Mouse (Mus musculus) heart, embryonic 14.5 days (tissue): ENCODE results near the gene Olfr1161. TPM values are rescaled to one million over a fixed set of nuclear protein-coding genes. Genes with fewer than 3 reads are reported as not detected.
"Not testable (repeated sequence)": the region's sequence is repeated elsewhere in the genome, so short reads cannot be mapped to it uniquely, and the experiment has no call there.

ENCODE experiments used
- ATAC-seq: fragments of 200-750 bp; cut with Nextera tagmentation; 2 replicates; pipeline ENCODE4 v1.8.0; 2017; ENCODE audit warnings: low read depth, moderate TSS enrichment; ENCODE audit not compliant: insufficient number of reproducible peaks, insufficient read depth, low FRiP score
- H3K27ac ChIP-seq, 2 experiments: fragments of 200-500 bp in 1 of 2; fragments of 300-500 bp in 1 of 2; sonication (generic) in 1 of 2; replicated peaks in 1 of 2; 2 replicates each; pipeline ENCODE4 v1.5.1; 2012 to 2014; ENCODE audit warnings: low read depth in 2 of 2, low read length in 2 of 2, control low read depth in 1 of 2, mild to moderate bottlenecking in 1 of 2, mixed read lengths in 1 of 2; ENCODE audit not compliant: control insufficient read depth in 1 of 2, insufficient read depth in 1 of 2
- H3K27me3 ChIP-seq: fragments of 300-500 bp; sonication (generic); 2 replicates; pipeline ENCODE4 v1.6.1; 2014; ENCODE audit warnings: mild to moderate bottlenecking, low read length, control low read depth; ENCODE audit not compliant: control insufficient read depth, insufficient read depth
- H3K36me3 ChIP-seq: fragments of 300-500 bp; sonication (generic); 2 replicates; pipeline ENCODE4 v1.6.1; 2014; ENCODE audit warnings: mild to moderate bottlenecking, control low read depth, low read length, mixed read lengths; ENCODE audit not compliant: control insufficient read depth, insufficient read depth
- H3K4me1 ChIP-seq, 2 experiments: fragments of 200-500 bp in 1 of 2; fragments of 300-500 bp in 1 of 2; sonication (generic) in 1 of 2; 2 replicates each; pipeline ENCODE4 v1.6.1; 2012 to 2014; ENCODE audit warnings: low read length in 2 of 2, control low read depth in 1 of 2, mixed read lengths in 1 of 2; ENCODE audit not compliant: control insufficient read depth in 2 of 2, insufficient read depth in 2 of 2
- H3K4me2 ChIP-seq: fragments of 300-500 bp; sonication (generic); 2 replicates; pipeline ENCODE4 v1.6.1; 2014; ENCODE audit warnings: mild to moderate bottlenecking, low read length
- H3K4me3 ChIP-seq, 2 experiments: fragments of 200-500 bp in 1 of 2; fragments of 300-500 bp in 1 of 2; sonication (generic) in 1 of 2; 2 replicates each; pipeline ENCODE4 v1.5.1; 2012 to 2014; ENCODE audit warnings: low read length in 2 of 2, mild to moderate bottlenecking in 2 of 2, control low read depth in 1 of 2, low read depth in 1 of 2, moderate library complexity in 1 of 2; ENCODE audit not compliant: control insufficient read depth in 1 of 2, insufficient read depth in 1 of 2
- H3K9ac ChIP-seq: fragments of 300-500 bp; sonication (generic); 2 replicates; pipeline ENCODE4 v1.6.1; 2014; ENCODE audit warnings: mild to moderate bottlenecking, low read length
- H3K9me3 ChIP-seq: fragments of 300-500 bp; sonication (generic); 2 replicates; pipeline ENCODE4 v1.6.1; 2016; ENCODE audit warnings: low read length, control low read depth; ENCODE audit not compliant: control insufficient read depth
- WGBS: fragments of 180-500 bp; shearing (Covaris S2); extraction: QIAGEN DNeasy Blood & Tissue Kit; methylation state at CpG from one replicate; pipeline ENCODE4 v1.1.7; 2014; 5-methylcytosine and 5-hydroxymethylcytosine counted together
- polyA plus RNA-seq: library from polyadenylated mRNA; unstranded; fragments of >200 nt; fragmentation: Nextera tagmentation; extraction: Ambion mirVana; gene quantifications from 2 replicates; pipeline ENCODE4 v1.2.1, GENCODE M21; 2014

Olfr1161 gene
- not detected in 2 replicates for polyA plus RNA-seq

GRCm38 (mm10) chr2:88022474-88022873 lies at the start of gene Olfr1161:
Gene Olfr1161 (plus strand): TSS chr2:88022774.
- ATAC-seq, H3K4me1 ChIP-seq, H3K36me3 ChIP-seq, H3K4me3 ChIP-seq, H3K27me3 ChIP-seq, H3K9ac ChIP-seq, H3K9me3 ChIP-seq, H3K27ac ChIP-seq, H3K4me2 ChIP-seq: not testable (repeated sequence)
- WGBS = 67% methylated on average over 1 of the region's 1 CpGs

GRCm38 (mm10) chr2:87974563-87974962 lies 48.0 kb upstream of the Olfr1161 start, which contains the start of gene Olfr74:
Gene Olfr74 (minus strand): TSS chr2:87974663.
- Histone ChIP-seq H3K4me2 (no peak within 1 kb of the TSS), H3K27me3 (no peaks in the 10 kb centered on the region), H3K4me1 (no peaks in the 10 kb centered on the region), H3K9ac (no peak within 1 kb of the TSS), H3K9me3 (no peaks in the 10 kb centered on the region), H3K4me3 (no peak within 1 kb of the TSS), H3K27ac (no peak within 1 kb of the TSS), H3K36me3 (no peaks in the 10 kb centered on the region)
- 56% methylated on average over 3 of the region's 3 CpGs for WGBS
- ATAC-seq = no peak

- Histone ChIP-seq H3K4me2 (no peak within 1 kb of the TSS), H3K36me3 (no peaks in the 10 kb centered on the region), H3K4me3 (no peak within 1 kb of the TSS), H3K9ac (no peak within 1 kb of the TSS), H3K9me3 (no peaks in the 10 kb centered on the region), H3K27me3 (no peaks in the 10 kb centered on the region), H3K27ac (no peak within 1 kb of the TSS), H3K4me1 (no peaks in the 10 kb centered on the region)
- ATAC-seq = no peak
These were observed 32.8 kb upstream of the Olfr1161 start, which contains the start of gene Olfr1158 for GRCm38 (mm10) chr2:87989813-87990212. Gene Olfr1158 (plus strand): TSS chr2:87990113.

- no peak within 1 kb of the TSS for H3K4me3 ChIP-seq
- no peak for ATAC-seq
These were observed 14.9 kb upstream of the Olfr1161 start, which contains the start of gene Olfr1160 for GRCm38 (mm10) chr2:88007515-88008318. Gene Olfr1160 (minus strand): TSS chr2:88008268.

GRCm38 (mm10) chr2:88037599-88037998 lies 15.0 kb downstream of the Olfr1161 start, which contains the start of gene Olfr73:
Gene Olfr73 (minus strand): TSS chr2:88037699.
- Histone ChIP-seq H3K36me3 (no peaks in the 10 kb centered on the region), H3K4me1 (no peaks in the 10 kb centered on the region), H3K4me3 (no peak within 1 kb of the TSS), H3K27ac (no peak within 1 kb of the TSS), H3K27me3 (no peaks in the 10 kb centered on the region), H3K9me3 (no peaks in the 10 kb centered on the region), H3K9ac (no peak within 1 kb of the TSS), H3K4me2 (no peak within 1 kb of the TSS)
- ATAC-seq = no peak

More at GRCm38 (mm10) chr2:88007515-88008318, 14.9 kb upstream of the Olfr1161 start, which contains the start of gene Olfr1160:
- H3K4me1 ChIP-seq = no peaks in the 10 kb centered on the region
- no peak within 1 kb of the TSS for H3K27ac ChIP-seq
- H3K9me3 ChIP-seq = no peaks in the 10 kb centered on the region
- no peaks in the 10 kb centered on the region for H3K27me3 ChIP-seq
- H3K36me3 ChIP-seq = no peaks in the 10 kb centered on the region
- H3K4me2 ChIP-seq = no peak within 1 kb of the TSS
- no peak within 1 kb of the TSS for H3K9ac ChIP-seq

GRCm38 (mm10) chr2:88051029-88051428 lies 28.5 kb downstream of the Olfr1161 start, which contains the start of gene Olfr1162:
Gene Olfr1162 (minus strand): TSS chr2:88051129.
- H3K27me3 ChIP-seq = no peaks in the 10 kb centered on the region
- H3K9ac ChIP-seq = no peak within 1 kb of the TSS
- WGBS = 73% methylated on average over 1 of the region's 1 CpGs
- no peak within 1 kb of the TSS for H3K4me2 ChIP-seq
- no peak for ATAC-seq
- H3K27ac ChIP-seq = no peak within 1 kb of the TSS
- no peak within 1 kb of the TSS for H3K4me3 ChIP-seq
- H3K9me3 ChIP-seq = no peaks in the 10 kb centered on the region
- H3K36me3 ChIP-seq = no peaks in the 10 kb centered on the region
- H3K4me1 ChIP-seq = no peaks in the 10 kb centered on the region

GRCm38 (mm10) chr2:88063587-88063986 lies 41.0 kb downstream of the Olfr1161 start:
- no peak overlapping the region for H3K4me3 ChIP-seq
- no peak overlapping the region for H3K4me2 ChIP-seq
- no peak overlapping the region for H3K27ac ChIP-seq
- 77% methylated on average over 2 of the region's 2 CpGs for WGBS
- no peak overlapping the region for H3K9ac ChIP-seq
- H3K27me3 ChIP-seq = no peaks in the 10 kb centered on the region
- ATAC-seq = no peak
- no peaks in the 10 kb centered on the region for H3K4me1 ChIP-seq
- no peaks in the 10 kb centered on the region for H3K36me3 ChIP-seq
- H3K9me3 ChIP-seq = 0 out of 2 replicates have a peak, but pooled peaks cover 2% of the 10 kb centered on the region
